Mouse (Mus musculus) stomach, embryonic 14.5 days (tissue): ENCODE results near the gene D16Ertd472e. TPM values are rescaled to one million over a fixed set of nuclear protein-coding genes. Genes with fewer than 3 reads are reported as not detected.
"Not testable (repeated sequence)": the region's sequence is repeated elsewhere in the genome, so short reads cannot be mapped to it uniquely, and the experiment has no call there.

Experiments used
- ATAC-seq: fragments of 200-750 bp; cut with Nextera tagmentation; 2 replicates; pipeline ENCODE4 v1.8.0; 2017; ENCODE audit warnings: low read depth, moderate TSS enrichment; ENCODE audit not compliant: insufficient number of reproducible peaks, insufficient read depth, low FRiP score
- H3K27ac ChIP-seq: fragments of 300-500 bp; sonication (generic); 2 replicates; pipeline ENCODE4 v1.5.1; 2014; ENCODE audit warnings: mild to moderate bottlenecking, low read length, moderate library complexity, mixed read lengths
- H3K27me3 ChIP-seq: fragments of 300-500 bp; sonication (generic); 2 replicates; pipeline ENCODE4 v1.6.1; 2014; ENCODE audit warnings: low read length, control low read depth, mixed read lengths; ENCODE audit not compliant: control insufficient read depth, insufficient read depth
- H3K36me3 ChIP-seq: fragments of 300-500 bp; sonication (generic); 2 replicates; pipeline ENCODE4 v1.6.1; 2014; ENCODE audit warnings: mild to moderate bottlenecking, control low read depth, low read length, moderate library complexity, mixed read lengths; ENCODE audit not compliant: control insufficient read depth, insufficient read depth
- H3K4me1 ChIP-seq: fragments of 300-500 bp; sonication (generic); 2 replicates; pipeline ENCODE4 v1.6.1; 2014; ENCODE audit warnings: low read length, control low read depth, mixed read lengths; ENCODE audit not compliant: control insufficient read depth, insufficient read depth
- H3K4me2 ChIP-seq: fragments of 300-500 bp; sonication (generic); replicated peaks from 2 replicates; pipeline ENCODE4 v1.6.1; 2014; ENCODE audit warnings: low read depth, low read length, control low read depth
- H3K4me3 ChIP-seq: fragments of 300-500 bp; sonication (generic); 2 replicates; pipeline ENCODE4 v1.5.1; 2014; ENCODE audit warnings: low read depth, low read length, control low read depth
- H3K9ac ChIP-seq: fragments of 300-500 bp; sonication (generic); replicated peaks from 2 replicates; pipeline ENCODE4 v1.6.1; 2014; ENCODE audit warnings: low read depth, mild to moderate bottlenecking, control low read depth, low read length, moderate library complexity, mixed read lengths
- H3K9me3 ChIP-seq: fragments of 300-500 bp; sonication (generic); 2 replicates; pipeline ENCODE4 v1.6.1; 2016; ENCODE audit warnings: low read depth, low read length, control low read depth; ENCODE audit not compliant: control insufficient read depth
- WGBS: fragments of 180-500 bp; shearing (Covaris S2); extraction: QIAGEN DNeasy Blood & Tissue Kit; methylation state at CpG from one replicate; pipeline ENCODE4 v1.1.7; 2014; 5-methylcytosine and 5-hydroxymethylcytosine counted together
- polyA plus RNA-seq: library from polyadenylated mRNA; unstranded; fragments of >200 nt; fragmentation: Nextera tagmentation; extraction: Ambion mirVana; gene quantifications from 2 replicates; pipeline ENCODE4 v1.2.1, GENCODE M21; 2014

The D16Ertd472e gene
- polyA plus RNA-seq, 1 experiment from 2014 or later: 19.6 TPM

- no peak overlapping the region for H3K4me3 ChIP-seq
- ATAC-seq: no peak
- 70% methylated on average over 7 of the region's 7 CpGs for WGBS
These were observed 39.2 kb downstream of the D16Ertd472e start for GRCm38 (mm10) chr16:78537322-78537721.

GRCm38 (mm10) chr16:78534468-78534867 lies 42.0 kb downstream of the D16Ertd472e start:
- Histone ChIP-seq H3K36me3 (no peaks in the 10 kb centered on the region), H3K4me3 (no peak overlapping the region), H3K27me3 (no peaks in the 10 kb centered on the region), H3K9ac (no peak overlapping the region), H3K27ac (no peak overlapping the region), H3K4me1 (no peaks in the 10 kb centered on the region), H3K4me2 (no peak overlapping the region), H3K9me3 (no peaks in the 10 kb centered on the region)
- no peak for ATAC-seq
- 43% methylated on average over 8 of the region's 8 CpGs for WGBS

More at GRCm38 (mm10) chr16:78537322-78537721, 39.2 kb downstream of the D16Ertd472e start:
- H3K9ac ChIP-seq: no peak overlapping the region
- no peak overlapping the region for H3K4me2 ChIP-seq
- no peaks in the 10 kb centered on the region for H3K27me3 ChIP-seq
- no peaks in the 10 kb centered on the region for H3K9me3 ChIP-seq
- H3K36me3 ChIP-seq: no peaks in the 10 kb centered on the region; the same call in 1 of the 2 replicates
- H3K4me1 ChIP-seq: no peaks in the 10 kb centered on the region
- no peak overlapping the region for H3K27ac ChIP-seq

- Histone ChIP-seq H3K4me2 (no peak overlapping the region), H3K9me3 (no peaks in the 10 kb centered on the region), H3K27me3 (no peaks in the 10 kb centered on the region), H3K9ac (no peak overlapping the region), H3K4me3 (no peak overlapping the region), H3K27ac (no peak overlapping the region), H3K36me3 (no peaks in the 10 kb centered on the region), H3K4me1 (no peaks in the 10 kb centered on the region)
- ATAC-seq: no peak
- WGBS: 70% methylated on average over 6 of the region's 6 CpGs
These were observed 44.4 kb downstream of the D16Ertd472e start for GRCm38 (mm10) chr16:78531957-78532605.

- no peak for ATAC-seq
- H3K4me3 ChIP-seq: no peak overlapping the region
- H3K27me3 ChIP-seq: no peaks in the 10 kb centered on the region
- no peaks in the 10 kb centered on the region for H3K9me3 ChIP-seq
- no peaks in the 10 kb centered on the region for H3K36me3 ChIP-seq
- no peak overlapping the region for H3K9ac ChIP-seq
- no peaks in the 10 kb centered on the region for H3K4me1 ChIP-seq
- WGBS: 88% methylated on average over 4 of the region's 4 CpGs
- no peak overlapping the region for H3K27ac ChIP-seq
- H3K4me2 ChIP-seq: no peak overlapping the region
These were observed 53.5 kb downstream of the D16Ertd472e start for GRCm38 (mm10) chr16:78522974-78523373.

GRCm38 (mm10) chr16:78518697-78519096 lies 57.8 kb downstream of the D16Ertd472e start:
- Histone ChIP-seq H3K9ac (no peak overlapping the region), H3K9me3 (no peaks in the 10 kb centered on the region), H3K4me3 (no peak overlapping the region), H3K4me2 (no peak overlapping the region), H3K4me1 (no peaks in the 10 kb centered on the region), H3K36me3 (no peaks in the 10 kb centered on the region), H3K27me3 (no peaks in the 10 kb centered on the region), H3K27ac (no peak overlapping the region)
- ATAC-seq: no peak
- WGBS: 67% methylated on average over 7 of the region's 7 CpGs

- H3K27ac ChIP-seq: no peak overlapping the region
These were observed 59.3 kb downstream of the D16Ertd472e start for GRCm38 (mm10) chr16:78517171-78517570.

GRCm38 (mm10) chr16:78511526-78511925 lies 65.0 kb downstream of the D16Ertd472e start:
- Histone ChIP-seq H3K27me3 (no peaks in the 10 kb centered on the region), H3K27ac (no peak overlapping the region), H3K9ac (no peak overlapping the region), H3K4me2 (no peak overlapping the region), H3K4me1 (no peaks in the 10 kb centered on the region), H3K4me3 (no peak overlapping the region), H3K9me3 (no peaks in the 10 kb centered on the region), H3K36me3 (no peaks in the 10 kb centered on the region)
- no peak for ATAC-seq
- 85% methylated on average over 8 of the region's 8 CpGs for WGBS

More at GRCm38 (mm10) chr16:78517171-78517570, 59.3 kb downstream of the D16Ertd472e start:
- Histone ChIP-seq H3K9me3 (no peaks in the 10 kb centered on the region), H3K4me2 (no peak overlapping the region), H3K4me1 (no peaks in the 10 kb centered on the region), H3K36me3 (no peaks in the 10 kb centered on the region), H3K27me3 (no peaks in the 10 kb centered on the region), H3K9ac (no peak overlapping the region), H3K4me3 (no peak overlapping the region)
- WGBS: 75% methylated on average over 2 of the region's 2 CpGs
- no peak for ATAC-seq

GRCm38 (mm10) chr16:78502492-78502891 lies 74.0 kb downstream of the D16Ertd472e start:
- H3K36me3 ChIP-seq: no peaks in the 10 kb centered on the region
- no peak overlapping the region for H3K4me3 ChIP-seq
- no peaks in the 10 kb centered on the region for H3K4me1 ChIP-seq
- ATAC-seq: no peak
- no peak overlapping the region for H3K9ac ChIP-seq
- WGBS: 91% methylated on average over 9 of the region's 9 CpGs
- H3K27me3 ChIP-seq: no peaks in the 10 kb centered on the region
- H3K4me2 ChIP-seq: no peak overlapping the region
- H3K27ac ChIP-seq: no peak overlapping the region
- no peaks in the 10 kb centered on the region for H3K9me3 ChIP-seq

GRCm38 (mm10) chr16:78492696-78493095 lies 83.8 kb downstream of the D16Ertd472e start:
- not testable (repeated sequence) for H3K4me1 ChIP-seq, H3K27me3 ChIP-seq, H3K4me3 ChIP-seq, H3K27ac ChIP-seq, H3K9ac ChIP-seq, ATAC-seq, H3K9me3 ChIP-seq, H3K4me2 ChIP-seq, H3K36me3 ChIP-seq
- 96% methylated on average over 12 of the region's 12 CpGs for WGBS
